Mouse (Mus musculus): ENCODE results near the gene Mical3. TPM values are rescaled to one million over a fixed set of nuclear protein-coding genes. Genes with fewer than 3 reads are reported as not detected.
A peak's percentile ranks its signal among the peaks of the same experiment; 100 is the strongest.

Mical3 gene
- polyA plus RNA-seq, 1 experiment from 2014 or later: 11.5 TPM

GRCm38 (mm10) chr6:121014339-121014738 lies 116.5 kb downstream of the Mical3 start:
- no peaks in the 10 kb centered on the region for H3K9me3 ChIP-seq (replicated peaks; ENCODE audit: control insufficient read depth, low read length)

GRCm38 (mm10) chr6:121013750-121014149 lies 117.0 kb downstream of the Mical3 start:
- peaks cover 11% of the 10 kb centered on the region for H3K4me1 ChIP-seq (ENCODE audit: control insufficient read depth, insufficient read depth, low read length)
- 0 out of 2 replicates have a peak overlapping the region, but pooled peaks have one; percentile 14 for H3K9ac ChIP-seq (ENCODE audit: low read length)
- no peaks in the 10 kb centered on the region for H3K36me3 ChIP-seq (ENCODE audit: control insufficient read depth, insufficient read depth, low read length)
- no peak overlapping the region for H3K4me3 ChIP-seq (replicated peaks; ENCODE audit: low read length)
- ATAC-seq (ENCODE audit: insufficient read depth, low FRiP score): no peak
- no peak overlapping the region for H3K27ac ChIP-seq (ENCODE audit: low read length)
- H3K4me2 ChIP-seq (ENCODE audit: low read depth, low read length): peak overlapping the region; percentile 4; the same call in 1 of the 2 replicates
- WGBS: 63% methylated on average over 9 of the region's 9 CpGs
- H3K27me3 ChIP-seq (ENCODE audit: control insufficient read depth, insufficient read depth, low read length): no peaks in the 10 kb centered on the region
- H3K9me3 ChIP-seq (replicated peaks; ENCODE audit: control insufficient read depth, low read length): no peaks in the 10 kb centered on the region

More at GRCm38 (mm10) chr6:121014339-121014738, 116.5 kb downstream of the Mical3 start:
- H3K27ac ChIP-seq (ENCODE audit: low read length): no peak overlapping the region
- H3K4me3 ChIP-seq (replicated peaks; ENCODE audit: low read length): no peak overlapping the region
- H3K4me2 ChIP-seq (ENCODE audit: low read depth, low read length): no peak overlapping the region
- no peak overlapping the region for H3K9ac ChIP-seq (ENCODE audit: low read length)
- ATAC-seq (ENCODE audit: insufficient read depth, low FRiP score): no peak
- 75% methylated on average over 11 of the region's 11 CpGs for WGBS
- peaks cover 11% of the 10 kb centered on the region for H3K4me1 ChIP-seq (ENCODE audit: control insufficient read depth, insufficient read depth, low read length)
- H3K36me3 ChIP-seq (ENCODE audit: control insufficient read depth, insufficient read depth, low read length): no peaks in the 10 kb centered on the region
- no peaks in the 10 kb centered on the region for H3K27me3 ChIP-seq (ENCODE audit: control insufficient read depth, insufficient read depth, low read length)

GRCm38 (mm10) chr6:121011709-121012108 lies 119.1 kb downstream of the Mical3 start:
- Histone ChIP-seq H3K9me3 (replicated peaks; ENCODE audit: control insufficient read depth, low read length) (no peaks in the 10 kb centered on the region), H3K4me2 (ENCODE audit: low read depth, low read length) (no peak overlapping the region), H3K4me1 (ENCODE audit: control insufficient read depth, insufficient read depth, low read length) (peaks cover 6% of the 10 kb centered on the region; the same call in 1 of the 2 replicates), H3K4me3 (replicated peaks; ENCODE audit: low read length) (no peak overlapping the region), H3K27me3 (ENCODE audit: control insufficient read depth, insufficient read depth, low read length) (no peaks in the 10 kb centered on the region), H3K9ac (ENCODE audit: low read length) (no peak overlapping the region), H3K36me3 (ENCODE audit: control insufficient read depth, insufficient read depth, low read length) (no peaks in the 10 kb centered on the region), H3K27ac (ENCODE audit: low read length) (0 out of 2 replicates have a peak overlapping the region, but pooled peaks have one; percentile 35)
- peak; percentile 59; the same call in 1 of the 2 replicates for ATAC-seq (ENCODE audit: insufficient read depth, low FRiP score)
- WGBS: 48% methylated on average over 11 of the region's 11 CpGs

- H3K27ac ChIP-seq (ENCODE audit: low read length): no peak overlapping the region
- WGBS: 95% methylated on average over 8 of the region's 8 CpGs
- peaks cover 6% of the 10 kb centered on the region; the same call in 1 of the 2 replicates for H3K4me1 ChIP-seq (ENCODE audit: control insufficient read depth, insufficient read depth, low read length)
- H3K9ac ChIP-seq (ENCODE audit: low read length): no peak overlapping the region
- H3K36me3 ChIP-seq (ENCODE audit: control insufficient read depth, insufficient read depth, low read length): no peaks in the 10 kb centered on the region
- H3K4me2 ChIP-seq (ENCODE audit: low read depth, low read length): no peak overlapping the region
- H3K4me3 ChIP-seq (replicated peaks; ENCODE audit: low read length): no peak overlapping the region
- no peak for ATAC-seq (ENCODE audit: insufficient read depth, low FRiP score)
- no peaks in the 10 kb centered on the region for H3K9me3 ChIP-seq (replicated peaks; ENCODE audit: control insufficient read depth, low read length)
- no peaks in the 10 kb centered on the region for H3K27me3 ChIP-seq (ENCODE audit: control insufficient read depth, insufficient read depth, low read length)
Observed at GRCm38 (mm10) chr6:121009651-121010050, 121.1 kb downstream of the Mical3 start.

- Histone ChIP-seq H3K4me3 (replicated peaks; ENCODE audit: low read length) (no peak overlapping the region), H3K27ac (ENCODE audit: low read length) (no peak overlapping the region), H3K9ac (ENCODE audit: low read length) (no peak overlapping the region), H3K36me3 (ENCODE audit: control insufficient read depth, insufficient read depth, low read length) (0 out of 2 replicates have a peak, but pooled peaks cover 4% of the 10 kb centered on the region), H3K4me2 (ENCODE audit: low read depth, low read length) (no peak overlapping the region), H3K27me3 (ENCODE audit: control insufficient read depth, insufficient read depth, low read length) (no peaks in the 10 kb centered on the region), H3K4me1 (ENCODE audit: control insufficient read depth, insufficient read depth, low read length) (no peaks in the 10 kb centered on the region; the same call in 1 of the 2 replicates), H3K9me3 (replicated peaks; ENCODE audit: control insufficient read depth, low read length) (no peaks in the 10 kb centered on the region)
- ATAC-seq (ENCODE audit: insufficient read depth, low FRiP score): no peak
- 31% methylated on average over 4 of the region's 4 CpGs for WGBS
Observed at GRCm38 (mm10) chr6:121004959-121005358, 125.8 kb downstream of the Mical3 start.

- no peak for ATAC-seq (ENCODE audit: insufficient read depth, low FRiP score)
- peaks cover 8% of the 10 kb centered on the region for H3K4me1 ChIP-seq (ENCODE audit: control insufficient read depth, insufficient read depth, low read length)
- WGBS: 75% methylated on average over 3 of the region's 3 CpGs
- no peaks in the 10 kb centered on the region for H3K9me3 ChIP-seq (replicated peaks; ENCODE audit: control insufficient read depth, low read length)
- H3K27me3 ChIP-seq (ENCODE audit: control insufficient read depth, insufficient read depth, low read length): no peaks in the 10 kb centered on the region
- H3K27ac ChIP-seq (ENCODE audit: low read length): no peak overlapping the region
- no peak overlapping the region for H3K9ac ChIP-seq (ENCODE audit: low read length)
- H3K36me3 ChIP-seq (ENCODE audit: control insufficient read depth, insufficient read depth, low read length): 0 out of 2 replicates have a peak, but pooled peaks cover 4% of the 10 kb centered on the region
- no peak overlapping the region for H3K4me2 ChIP-seq (ENCODE audit: low read depth, low read length)
- no peak overlapping the region for H3K4me3 ChIP-seq (replicated peaks; ENCODE audit: low read length)
Observed at GRCm38 (mm10) chr6:121002952-121003351, 127.8 kb downstream of the Mical3 start.

- peak overlapping the region; percentile 35; the same call in 1 of the 2 replicates for H3K27ac ChIP-seq (ENCODE audit: low read length)
- no peak overlapping the region for H3K4me3 ChIP-seq (replicated peaks; ENCODE audit: low read length)
- no peak overlapping the region for H3K4me2 ChIP-seq (ENCODE audit: low read depth, low read length)
- H3K9ac ChIP-seq (ENCODE audit: low read length): no peak overlapping the region
- H3K9me3 ChIP-seq (replicated peaks; ENCODE audit: control insufficient read depth, low read length): no peaks in the 10 kb centered on the region
- 0 out of 2 replicates have a peak, but pooled peaks cover 4% of the 10 kb centered on the region for H3K36me3 ChIP-seq (ENCODE audit: control insufficient read depth, insufficient read depth, low read length)
- no peak for ATAC-seq (ENCODE audit: insufficient read depth, low FRiP score)
- WGBS: 66% methylated on average over 8 of the region's 8 CpGs
- peaks cover 8% of the 10 kb centered on the region for H3K4me1 ChIP-seq (ENCODE audit: control insufficient read depth, insufficient read depth, low read length)
- no peaks in the 10 kb centered on the region for H3K27me3 ChIP-seq (ENCODE audit: control insufficient read depth, insufficient read depth, low read length)
Observed at GRCm38 (mm10) chr6:120999860-121000526, 130.8 kb downstream of the Mical3 start.

GRCm38 (mm10) chr6:120999087-120999486 lies 131.7 kb downstream of the Mical3 start:
- WGBS: 68% methylated on average over 5 of the region's 5 CpGs
- H3K4me1 ChIP-seq (ENCODE audit: control insufficient read depth, insufficient read depth, low read length): peaks cover 8% of the 10 kb centered on the region

GRCm38 (mm10) chr6:120996607-120997006 lies 134.2 kb downstream of the Mical3 start:
- peaks cover 8% of the 10 kb centered on the region for H3K4me1 ChIP-seq (ENCODE audit: control insufficient read depth, insufficient read depth, low read length)
- H3K27ac ChIP-seq (ENCODE audit: low read length): peak overlapping the region; percentile 61; the same call in 1 of the 2 replicates
- H3K36me3 ChIP-seq (ENCODE audit: control insufficient read depth, insufficient read depth, low read length): peaks cover 7% of the 10 kb centered on the region; the same call in 1 of the 2 replicates
- no peaks in the 10 kb centered on the region for H3K9me3 ChIP-seq (replicated peaks; ENCODE audit: control insufficient read depth, low read length)
- no peak overlapping the region for H3K4me3 ChIP-seq (replicated peaks; ENCODE audit: low read length)
- no peaks in the 10 kb centered on the region for H3K27me3 ChIP-seq (ENCODE audit: control insufficient read depth, insufficient read depth, low read length)
- no peak overlapping the region for H3K4me2 ChIP-seq (ENCODE audit: low read depth, low read length)
- WGBS: 80% methylated on average over 6 of the region's 6 CpGs
- ATAC-seq (ENCODE audit: insufficient read depth, low FRiP score): no peak
- H3K9ac ChIP-seq (ENCODE audit: low read length): no peak overlapping the region

More at GRCm38 (mm10) chr6:120999087-120999486, 131.7 kb downstream of the Mical3 start:
- Histone ChIP-seq H3K36me3 (ENCODE audit: control insufficient read depth, insufficient read depth, low read length) (0 out of 2 replicates have a peak, but pooled peaks cover 4% of the 10 kb centered on the region), H3K4me3 (replicated peaks; ENCODE audit: low read length) (no peak overlapping the region), H3K4me2 (ENCODE audit: low read depth, low read length) (no peak overlapping the region), H3K27me3 (ENCODE audit: control insufficient read depth, insufficient read depth, low read length) (no peaks in the 10 kb centered on the region), H3K9me3 (replicated peaks; ENCODE audit: control insufficient read depth, low read length) (no peaks in the 10 kb centered on the region), H3K9ac (ENCODE audit: low read length) (no peak overlapping the region; the same call in 1 of the 2 replicates), H3K27ac (ENCODE audit: low read length) (no peak overlapping the region)
- no peak for ATAC-seq (ENCODE audit: insufficient read depth, low FRiP score)
